Mouse (Mus musculus) kidney, adult 2 months (tissue): Measurements from ENCODE around the gene Atp6ap1. TPM values are rescaled to one million over a fixed set of nuclear protein-coding genes. Genes with fewer than 3 reads are reported as not detected.

Experiments
- DNase-seq: peaks from one replicate; pipeline ENCODE4 v3.0.0; 2021
- H3K27ac ChIP-seq: fragments of 200-500 bp; 2 replicates; pipeline ENCODE4 v1.5.1; 2012; ENCODE audit warnings: low read depth, low read length, control low read depth, inconsistent platforms; ENCODE audit not compliant: insufficient read depth
- H3K27me3 ChIP-seq: fragments of 200-500 bp; replicated peaks from 2 replicates; pipeline ENCODE4 v1.6.1; 2012; ENCODE audit warnings: mild to moderate bottlenecking, moderate library complexity, low read length, inconsistent platforms; ENCODE audit not compliant: control insufficient read depth, insufficient read depth
- H3K36me3 ChIP-seq: fragments of 200-500 bp; 2 replicates; pipeline ENCODE4 v1.6.1; 2012; ENCODE audit warnings: mild to moderate bottlenecking, moderate library complexity, low read length, inconsistent platforms; ENCODE audit not compliant: control insufficient read depth, insufficient read depth
- H3K4me1 ChIP-seq: fragments of 200-500 bp; 2 replicates; pipeline ENCODE4 v1.6.1; 2011; ENCODE audit warnings: low read length; ENCODE audit not compliant: control insufficient read depth, insufficient read depth
- H3K4me3 ChIP-seq: fragments of 200-500 bp; 2 replicates; pipeline ENCODE4 v1.5.1; 2011; ENCODE audit warnings: mild to moderate bottlenecking, low read depth, low read length, control low read depth; ENCODE audit not compliant: insufficient read depth
- CTCF ChIP-seq: fragments of 200-500 bp; conservative IDR thresholded peaks from 2 replicates; pipeline ENCODE4 v1.5.1; 2011; ENCODE audit warnings: low read depth, mild to moderate bottlenecking, control low read depth, low read length, moderate library complexity, mixed read lengths; ENCODE audit not compliant: insufficient read depth, insufficient read length
- POLR2A ChIP-seq: fragments of 200-500 bp; IDR thresholded peaks from one replicate; pipeline ENCODE4 v1.6.1; 2011; ENCODE audit warnings: low read depth, low read length, control low read depth
- WGBS: fragments of 180-500 bp; shearing (Covaris S2); methylation state at CpG from one replicate; pipeline ENCODE4 v1.1.7; 2018; 5-methylcytosine and 5-hydroxymethylcytosine counted together
- polyA plus RNA-seq: library from polyadenylated mRNA; depleted of rRNA; stranded (reverse); fragments of >200 nt; gene quantifications from 2 replicates; pipeline ENCODE4 v1.2.3, GENCODE M21; 2012

Atp6ap1 gene
- polyA plus RNA-seq, 1 experiment = 382 TPM

- no peak for TF ChIP-seq POLR2A
- TF ChIP-seq CTCF = no peak
- peak overlapping the region; percentile 70 for H3K4me3 ChIP-seq
- peaks cover 3% of the 10 kb centered on the region; the same call in 1 of the 2 replicates for H3K4me1 ChIP-seq
- peak overlapping the region; percentile 96 for H3K27ac ChIP-seq
- H3K36me3 ChIP-seq = no peaks in the 10 kb centered on the region; the same call in 1 of the 2 replicates
- WGBS = 6% methylated on average over 3 of the region's 3 CpGs
- DNase-seq = no peak
- H3K27me3 ChIP-seq = no peaks in the 10 kb centered on the region
Observed at GRCm38 (mm10) chrX:74269736-74270061, 27.2 kb upstream of the Atp6ap1 start.

GRCm38 (mm10) chrX:74270062-74270901 lies 26.6 kb upstream of the Atp6ap1 start, which contains the start of gene Rpl10:
Rpl10 (plus strand) TSS chrX:74270812.
- no peaks in the 10 kb centered on the region; the same call in 1 of the 2 replicates for H3K36me3 ChIP-seq
- H3K27ac ChIP-seq = peak within 1 kb of the TSS; percentile 100
- under 1% methylated on average over 42 of the region's 42 CpGs for WGBS
- H3K4me1 ChIP-seq = peaks cover 3% of the 10 kb centered on the region; the same call in 1 of the 2 replicates
- no peaks in the 10 kb centered on the region for H3K27me3 ChIP-seq
- H3K4me3 ChIP-seq = peak within 1 kb of the TSS; percentile 88
- peak; percentile 97 for DNase-seq
- TF ChIP-seq CTCF (0 out of 2 replicates have a peak, but pooled peaks have one; percentile 11), POLR2A (peak; percentile 97)

GRCm38 (mm10) chrX:74270902-74271551 lies 25.9 kb upstream of the Atp6ap1 start:
- H3K27me3 ChIP-seq = no peaks in the 10 kb centered on the region
- no peaks in the 10 kb centered on the region; the same call in 1 of the 2 replicates for H3K36me3 ChIP-seq
- peak; percentile 39 for DNase-seq
- WGBS = 0% methylated on average over 27 of the region's 27 CpGs
- H3K27ac ChIP-seq = peak overlapping the region; percentile 65; the same call in 1 of the 2 replicates
- peak overlapping the region; percentile 88 for H3K4me3 ChIP-seq
- TF ChIP-seq CTCF = no peak
- no peak for TF ChIP-seq POLR2A
- peaks cover 3% of the 10 kb centered on the region; the same call in 1 of the 2 replicates for H3K4me1 ChIP-seq

GRCm38 (mm10) chrX:74273422-74274322 lies 23.2 kb upstream of the Atp6ap1 start:
- Histone ChIP-seq H3K4me1 (peaks cover 3% of the 10 kb centered on the region; the same call in 1 of the 2 replicates), H3K27me3 (no peaks in the 10 kb centered on the region), H3K4me3 (no peak overlapping the region), H3K36me3 (no peaks in the 10 kb centered on the region; the same call in 1 of the 2 replicates), H3K27ac (no peak overlapping the region)
- DNase-seq = peak; percentile 19
- WGBS = 30% methylated on average over 10 of the region's 10 CpGs
- no peak for TF ChIP-seq CTCF
- TF ChIP-seq POLR2A = no peak

- Histone ChIP-seq H3K27ac (no peak overlapping the region), H3K27me3 (no peaks in the 10 kb centered on the region), H3K4me1 (no peaks in the 10 kb centered on the region; the same call in 1 of the 2 replicates), H3K36me3 (no peaks in the 10 kb centered on the region), H3K4me3 (no peak overlapping the region)
- no peak for TF ChIP-seq CTCF
- TF ChIP-seq POLR2A = no peak
- WGBS = 81% methylated on average over 8 of the region's 8 CpGs
- no peak for DNase-seq
Observed at GRCm38 (mm10) chrX:74277916-74278315, 19.0 kb upstream of the Atp6ap1 start.

GRCm38 (mm10) chrX:74281041-74281731 lies 15.7 kb upstream of the Atp6ap1 start:
- Histone ChIP-seq H3K27ac (peak overlapping the region; percentile 83), H3K27me3 (no peaks in the 10 kb centered on the region), H3K4me1 (no peaks in the 10 kb centered on the region; the same call in 1 of the 2 replicates), H3K4me3 (peak overlapping the region; percentile 95), H3K36me3 (no peaks in the 10 kb centered on the region)
- WGBS = under 1% methylated on average over 14 of the region's 14 CpGs
- TF ChIP-seq CTCF = no peak
- no peak for TF ChIP-seq POLR2A
- no peak for DNase-seq
